ENCODE assay signal across 9 mouse cellular contexts in the genomic region with DNA sequence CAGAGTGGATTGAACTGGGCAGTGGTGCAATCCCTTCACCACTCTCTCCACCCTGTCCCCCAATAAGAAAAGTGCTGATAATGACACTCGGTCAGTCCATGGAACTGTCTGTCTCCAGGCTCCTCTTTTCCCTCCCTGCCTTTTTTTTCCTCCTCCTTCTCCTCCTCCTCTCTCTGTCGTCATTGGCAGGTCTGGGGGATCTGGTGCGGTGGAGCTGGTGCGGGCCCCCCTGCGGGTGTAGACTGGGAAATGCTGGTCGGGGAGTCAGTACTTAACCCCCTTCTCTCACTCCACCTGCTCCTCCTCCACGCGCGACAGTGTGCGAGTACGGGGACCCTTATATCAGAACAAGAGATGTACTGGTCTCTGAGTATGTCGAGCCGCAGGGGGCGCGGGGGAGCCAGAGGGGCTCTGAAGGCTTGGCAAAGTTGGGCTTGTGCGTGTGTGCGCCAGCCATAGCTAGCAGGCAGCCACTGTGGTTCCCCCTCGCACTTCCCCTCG. TPM values are rescaled to one million over a fixed set of nuclear protein-coding genes. Genes with fewer than 3 reads are reported as not detected.
DNase-seq lines count a peak whose midpoint lies in the region; ATAC-seq lines count a peak whose summit lies in the region.
"Had no signal": no experiment of that assay in that cellular context is flagged by ENCODE, and none has a peak within 500 bp of the region (broad histone marks: within the 10 kb centered on the region; RNA-seq: fewer than 3 reads in every experiment).

Gm15155 (plus strand) TSS at position 401 of the 501 bp plus-strand sequence.

- WGBS in heart, embryonic 13.5 days = 16% methylated on average over 19 of the region's 19 CpGs

- no peaks in the 10 kb centered on the region for H3K36me3 ChIP-seq in heart, embryonic 13.5 days

- H3K4me2 ChIP-seq in heart, embryonic 13.5 days = peak within 1 kb of the TSS; percentile 83

- no peak within 1 kb of the TSS for H3K27ac ChIP-seq in heart, embryonic 13.5 days (replicated peaks)

- H3K9ac ChIP-seq in heart, embryonic 13.5 days = 0 out of 2 replicates have a peak within 1 kb of the TSS, but pooled peaks have one; percentile 50

- H3K27me3 ChIP-seq in heart, embryonic 13.5 days (replicated peaks) = peaks cover 57% of the 10 kb centered on the region
- H3K27me3 ChIP-seq: CH12.LX had no signal

- ATAC-seq in heart, embryonic 13.5 days (ENCODE audit: extremely low read depth, insufficient number of reproducible peaks, low FRiP score, low TSS enrichment) = no peak
- ATAC-seq in monocyte, adult 5-6 weeks (replicated peaks; ENCODE audit: insufficient number of reproducible peaks, low FRiP score, low TSS enrichment, poor library complexity, severe bottlenecking) = no peak

- peaks cover 7% of the 10 kb centered on the region for H3K4me1 ChIP-seq in heart, embryonic 13.5 days

- intact Hi-C loops in heart, postnatal 10 days (cut with DNase I) = no loop called here
- intact Hi-C loops in left cerebral cortex, postnatal 14 days (cut with DNase I) = no loop called here

- H3K9me3 ChIP-seq in heart, embryonic 13.5 days = no peaks in the 10 kb centered on the region

- peak within 1 kb of the TSS; percentile 57 for H3K4me3 ChIP-seq in heart, embryonic 13.5 days

- no peak for DNase-seq in heart, postnatal 10 days
- DNase-seq in cerebellum, adult 11 months = peak; percentile 40
- peak; percentile 2 to 42 for DNase-seq in frontal cortex, adult 2 months (ENCODE audit: extremely low spot score in 1 of 2, low spot score in 1 of 2)
- DNase-seq in left cerebral cortex, postnatal 14 days (ENCODE audit: low spot score in 2 of 2) = peak; percentile 10 to 29
- peak; percentile 23 for DNase-seq in neural tube, embryonic 10.5 days (ENCODE audit: extremely low spot score, low spot score)
- DNase-seq in urinary bladder, adult 2 months (ENCODE audit: low spot score) = no peak

RNA-seq across cellular contexts. Expression of gene Gm15155, which starts in this region (rescaled TPM):
- polyA plus RNA-seq in heart, embryonic 13.5 days (2015; fragmentation: Nextera tagmentation; extraction: Ambion mirVana) = not detected in 2 replicates
- not detected for total RNA-seq in heart, postnatal 10 days (2021)
- 0.12 and 0.32 TPM in 2 replicates for polyA plus RNA-seq in frontal cortex, adult 2 months (2012; rRNA removed)
- total RNA-seq in left cerebral cortex, postnatal 14 days (2021) = under 1 TPM in 1 of 2 experiments, not detected in 1; 0.79 TPM
- 0.27 TPM in 1 of 2 replicates, not detected in the other for polyA plus RNA-seq in urinary bladder, adult 2 months (2012; rRNA removed)
- not detected in 3 replicates for total RNA-seq in monocyte, adult 5-6 weeks (2017)
- total RNA-seq: CH12.LX had no signal

Comparison
In these comparisons a context has a peak if more than half of its experiments do, and no peak if none do; other contexts are left out.
1. Peak in DNase-seq in frontal cortex, adult 2 months; RNA of the gene not detected or under 1 TPM.
2. Peak in DNase-seq in left cerebral cortex, postnatal 14 days; RNA of the gene not detected or under 1 TPM.
3. DNase-seq: peak in cerebellum, adult 11 months (single experiment) and neural tube, embryonic 10.5 days (single experiment); none in heart, postnatal 10 days (0 of 2) and urinary bladder, adult 2 months (single experiment).